Mouse (Mus musculus) small intestine, adult 2 months (tissue): ENCODE data around the gene Cyp8b1.

Source experiments
- CTCF ChIP-seq: fragments of 200-500 bp; IDR thresholded peaks from 2 replicates; pipeline ENCODE4 v1.5.1; 2012; ENCODE audit warnings: low read depth, mild to moderate bottlenecking, control low read depth, inconsistent platforms, low read length, moderate library complexity, mixed read lengths; ENCODE audit not compliant: insufficient replicate concordance, insufficient read length; ENCODE audit errors: extremely low read depth
- POLR2A ChIP-seq: fragments of 200-500 bp; IDR thresholded peaks from 2 replicates; pipeline ENCODE4 v1.6.1; 2012; ENCODE audit warnings: low read depth, mild to moderate bottlenecking, control low read depth, inconsistent platforms, low read length, moderate library complexity

GRCm38 (mm10) chr9:121959966-121960635 is 44.0 kb upstream of the Cyp8b1 start:
- TF ChIP-seq CTCF: no peak
- no peak for TF ChIP-seq POLR2A
